Mouse (Mus musculus) stomach, embryonic 15.5 days (tissue): ENCODE measurements around the gene Sgo1. TPM values are rescaled to one million over a fixed set of nuclear protein-coding genes. Genes with fewer than 3 reads are reported as not detected.
"Not testable (repeated sequence)": the region's sequence is repeated elsewhere in the genome, so short reads cannot be mapped to it uniquely, and the experiment has no call there.

Experiments used
- ATAC-seq: fragments of 200-750 bp; cut with Nextera tagmentation; 2 replicates; pipeline ENCODE4 v1.8.0; 2017; ENCODE audit warnings: low read depth, moderate number of reproducible peaks, moderate TSS enrichment; ENCODE audit not compliant: insufficient read depth, low FRiP score
- H3K27ac ChIP-seq: fragments of 300-500 bp; sonication (generic); 2 replicates; pipeline ENCODE4 v1.5.1; 2015; ENCODE audit warnings: mild to moderate bottlenecking, inconsistent platforms
- H3K27me3 ChIP-seq: fragments of 300-500 bp; sonication (generic); replicated peaks from 2 replicates; pipeline ENCODE4 v1.6.1; 2015; ENCODE audit warnings: inconsistent platforms
- H3K36me3 ChIP-seq: fragments of 300-500 bp; sonication (generic); 2 replicates; pipeline ENCODE4 v1.6.1; 2015; ENCODE audit warnings: inconsistent platforms
- H3K4me1 ChIP-seq: fragments of 300-500 bp; sonication (generic); 2 replicates; pipeline ENCODE4 v1.6.1; 2015; ENCODE audit warnings: inconsistent platforms
- H3K4me2 ChIP-seq: fragments of 300-500 bp; sonication (generic); 2 replicates; pipeline ENCODE4 v1.6.1; 2015; ENCODE audit warnings: mild to moderate bottlenecking, inconsistent platforms
- H3K4me3 ChIP-seq: fragments of 300-500 bp; sonication (generic); replicated peaks from 2 replicates; pipeline ENCODE4 v1.5.1; 2015; ENCODE audit warnings: inconsistent platforms
- H3K9ac ChIP-seq: fragments of 300-500 bp; sonication (generic); 2 replicates; pipeline ENCODE4 v1.6.1; 2015; ENCODE audit warnings: inconsistent platforms
- H3K9me3 ChIP-seq: fragments of 300-500 bp; sonication (generic); 2 replicates; pipeline ENCODE4 v1.6.1; 2016; ENCODE audit warnings: inconsistent platforms
- WGBS: fragments of 180-500 bp; shearing (Covaris S2); methylation state at CpG from one replicate; pipeline ENCODE4 v1.1.7; 2015; 5-methylcytosine and 5-hydroxymethylcytosine counted together
- polyA plus RNA-seq: library from polyadenylated mRNA; unstranded; fragments of >200 nt; fragmentation: Nextera tagmentation; extraction: Ambion mirVana; gene quantifications from 2 replicates; pipeline ENCODE4 v1.2.1, GENCODE M21; 2015

The Sgo1 gene
- polyA plus RNA-seq, 1 experiment from 2014 or later, result 32.4 TPM

DNA sequence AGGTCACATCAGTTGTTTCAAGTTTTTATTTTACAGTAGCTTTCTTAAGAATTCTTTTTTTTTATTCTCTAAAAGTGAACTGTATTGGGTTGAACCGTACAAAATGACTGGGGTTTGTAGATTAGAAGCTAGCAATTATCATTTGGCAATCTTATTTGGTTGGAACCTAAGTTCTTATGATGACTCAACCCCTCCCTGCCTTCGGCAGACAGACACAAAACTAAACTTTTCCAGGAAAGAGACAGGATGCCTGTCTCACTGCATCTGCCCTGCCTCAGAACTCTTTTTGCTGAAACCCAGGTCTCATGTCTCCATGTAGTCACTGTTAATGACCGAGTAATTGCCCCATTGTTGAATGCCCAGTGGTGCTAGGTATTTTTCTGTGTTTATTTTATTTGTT, 24.9 kb downstream of the Sgo1 start:
- H3K4me1 ChIP-seq, result no peaks in the 10 kb centered on the region
- no peak overlapping the region for H3K27ac ChIP-seq
- no peaks in the 10 kb centered on the region for H3K9me3 ChIP-seq
- H3K4me2 ChIP-seq, result no peak overlapping the region
- H3K27me3 ChIP-seq, result no peaks in the 10 kb centered on the region
- no peak overlapping the region for H3K4me3 ChIP-seq
- 79% methylated on average over 3 of the region's 3 CpGs for WGBS
- ATAC-seq, result no peak
- no peak overlapping the region for H3K9ac ChIP-seq
- H3K36me3 ChIP-seq, result peaks cover 2% of the 10 kb centered on the region; the same call in 1 of the 2 replicates

DNA sequence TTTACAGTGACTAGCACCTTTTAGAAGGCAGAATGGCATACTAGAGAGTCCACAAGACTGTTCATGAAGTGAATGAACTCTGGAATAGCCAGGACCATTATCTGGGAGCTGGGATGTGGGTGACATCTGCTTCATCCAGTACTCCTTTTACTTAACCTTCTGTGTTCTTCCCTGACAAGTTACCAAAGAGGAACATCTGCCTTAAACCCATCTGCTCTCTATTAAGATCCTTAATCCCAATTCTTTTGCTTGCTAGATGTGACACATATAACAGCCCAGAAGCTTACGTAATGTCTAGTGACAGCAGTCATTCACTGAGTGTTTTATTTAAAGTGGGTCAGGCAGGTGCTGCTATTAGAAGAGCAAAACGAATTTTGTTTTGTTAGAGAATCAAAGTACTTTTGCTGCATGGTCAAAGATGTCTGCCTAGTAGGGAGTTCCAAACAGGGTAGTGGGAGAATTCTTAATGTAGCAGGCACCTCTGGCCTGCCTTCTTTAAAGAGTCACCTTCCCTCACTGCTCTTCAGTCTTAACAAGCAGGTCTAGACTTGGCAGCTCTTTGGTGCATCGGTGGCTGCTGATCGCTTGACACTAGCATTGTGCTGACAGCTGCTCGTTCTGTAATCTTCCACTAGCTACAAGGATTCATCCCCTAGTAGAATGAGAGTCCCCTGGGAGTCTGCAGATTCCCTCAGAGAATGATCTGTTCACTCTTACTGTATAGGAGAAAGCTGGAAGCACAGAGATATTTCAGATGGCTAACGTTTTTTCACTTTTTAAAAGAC, 27.9 kb downstream of the Sgo1 start:
- WGBS, result 86% methylated on average over 6 of the region's 6 CpGs
- no peaks in the 10 kb centered on the region for H3K9me3 ChIP-seq
- no peaks in the 10 kb centered on the region for H3K4me1 ChIP-seq
- H3K27ac ChIP-seq, result no peak overlapping the region
- H3K36me3 ChIP-seq, result no peaks in the 10 kb centered on the region
- no peak overlapping the region for H3K4me2 ChIP-seq
- H3K27me3 ChIP-seq, result no peaks in the 10 kb centered on the region
- no peak overlapping the region for H3K4me3 ChIP-seq
- ATAC-seq, result no peak
- no peak overlapping the region for H3K9ac ChIP-seq

DNA sequence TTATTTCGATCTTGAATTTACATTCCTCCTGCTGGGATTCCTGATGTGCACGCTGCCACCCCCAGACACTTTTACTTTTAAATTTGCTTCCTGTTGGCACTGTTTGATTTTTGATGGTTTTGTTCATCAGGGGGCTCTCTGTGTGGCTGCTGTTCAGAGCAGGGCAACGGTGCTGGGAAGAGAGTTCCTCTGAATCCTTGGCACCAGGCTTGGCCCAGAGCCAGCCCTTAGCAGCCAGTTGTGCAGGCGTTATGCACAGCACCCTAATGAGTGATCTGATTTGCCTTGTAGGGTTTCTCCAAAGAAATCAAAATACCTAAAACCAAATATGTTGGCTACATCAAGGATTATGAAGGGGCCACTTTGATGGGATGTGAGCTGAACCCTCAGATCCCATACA, 29.4 kb downstream of the Sgo1 start:
- ATAC-seq, result no peak

DNA sequence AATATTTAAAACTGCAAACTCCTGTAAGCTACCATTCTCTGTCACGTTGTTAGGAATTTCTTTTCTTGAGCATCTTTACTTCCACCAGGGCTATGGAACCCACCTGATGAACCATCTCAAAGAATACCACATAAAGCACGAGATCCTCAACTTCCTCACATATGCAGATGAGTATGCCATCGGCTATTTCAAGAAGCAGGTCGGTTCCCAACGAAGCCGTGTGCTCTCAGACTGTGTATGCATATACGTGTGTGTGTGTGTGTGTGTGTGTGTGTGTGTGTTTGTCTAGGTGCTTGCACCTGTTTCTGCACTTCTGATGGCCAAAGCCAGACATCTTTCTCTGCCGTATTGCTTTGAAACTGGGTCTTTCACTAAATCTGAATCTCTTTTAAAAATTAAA, 29.9 kb downstream of the Sgo1 start:
- H3K9ac ChIP-seq, result no peak overlapping the region
- H3K9me3 ChIP-seq, result no peaks in the 10 kb centered on the region
- WGBS, result 82% methylated on average over 8 of the region's 8 CpGs
- H3K36me3 ChIP-seq, result no peaks in the 10 kb centered on the region; the same call in 1 of the 2 replicates
- ATAC-seq, result no peak
- no peak overlapping the region for H3K4me3 ChIP-seq
- H3K4me1 ChIP-seq, result no peaks in the 10 kb centered on the region
- H3K27me3 ChIP-seq, result no peaks in the 10 kb centered on the region
- H3K27ac ChIP-seq, result no peak overlapping the region
- no peak overlapping the region for H3K4me2 ChIP-seq

More for the DNA sequence above, 29.4 kb downstream of the Sgo1 start:
- Histone ChIP-seq H3K27me3 (no peaks in the 10 kb centered on the region), H3K36me3 (no peaks in the 10 kb centered on the region; the same call in 1 of the 2 replicates), H3K4me2 (no peak overlapping the region), H3K9ac (no peak overlapping the region), H3K27ac (no peak overlapping the region), H3K4me3 (no peak overlapping the region), H3K4me1 (no peaks in the 10 kb centered on the region), H3K9me3 (no peaks in the 10 kb centered on the region)
- WGBS, result 75% methylated on average over 4 of the region's 4 CpGs

DNA sequence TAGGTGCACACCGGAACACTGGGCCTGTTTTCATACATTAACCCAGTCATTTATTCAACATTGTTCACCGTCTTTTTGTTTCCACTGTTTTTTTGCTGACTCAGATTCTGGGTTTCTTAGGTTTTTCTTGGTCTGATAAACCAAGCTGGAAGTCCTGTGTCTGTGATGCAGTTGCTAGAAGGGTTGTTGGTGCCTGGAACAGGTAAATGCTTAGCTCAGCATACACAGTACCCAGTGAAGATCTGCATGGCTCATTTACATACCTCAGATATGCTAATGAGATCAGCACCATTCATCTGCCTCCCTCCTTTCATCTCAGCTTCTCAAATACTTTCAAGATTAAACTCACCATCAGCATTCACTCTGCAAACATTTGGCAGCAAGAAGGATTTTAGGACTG, 30.5 kb downstream of the Sgo1 start:
- WGBS, result 85% methylated on average over 2 of the region's 2 CpGs

DNA sequence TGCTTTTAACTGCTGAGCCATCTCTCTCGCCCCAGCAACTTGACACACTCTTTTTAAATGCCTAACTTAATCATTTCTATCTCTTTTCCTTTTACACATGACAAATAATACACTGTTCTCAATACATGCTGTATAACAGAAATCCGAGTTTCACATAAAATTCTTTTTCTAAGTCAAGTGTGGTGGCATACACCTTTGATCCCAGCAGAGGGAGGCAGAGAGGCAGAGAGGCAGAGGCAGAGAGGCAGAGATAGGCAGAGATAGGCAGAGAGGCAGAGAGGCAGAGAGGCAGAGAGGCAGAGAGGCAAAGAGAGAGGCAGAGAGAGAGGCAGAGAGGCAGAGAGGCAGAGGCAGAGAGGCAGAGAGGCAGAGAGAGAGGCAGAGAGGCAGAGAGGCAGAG, 31.7 kb downstream of the Sgo1 start:
- H3K4me1 ChIP-seq, H3K9me3 ChIP-seq, ATAC-seq, H3K4me2 ChIP-seq, H3K9ac ChIP-seq, H3K36me3 ChIP-seq, H3K27me3 ChIP-seq, H3K27ac ChIP-seq, H3K4me3 ChIP-seq: not testable (repeated sequence)
- WGBS, result 71% methylated on average over 2 of the region's 2 CpGs

More for the DNA sequence above, 30.5 kb downstream of the Sgo1 start:
- Histone ChIP-seq H3K4me3 (no peak overlapping the region), H3K36me3 (peaks cover under 1% of the 10 kb centered on the region), H3K27ac (no peak overlapping the region), H3K4me1 (no peaks in the 10 kb centered on the region), H3K27me3 (no peaks in the 10 kb centered on the region), H3K4me2 (no peak overlapping the region), H3K9me3 (no peaks in the 10 kb centered on the region), H3K9ac (no peak overlapping the region)
- ATAC-seq, result no peak

DNA sequence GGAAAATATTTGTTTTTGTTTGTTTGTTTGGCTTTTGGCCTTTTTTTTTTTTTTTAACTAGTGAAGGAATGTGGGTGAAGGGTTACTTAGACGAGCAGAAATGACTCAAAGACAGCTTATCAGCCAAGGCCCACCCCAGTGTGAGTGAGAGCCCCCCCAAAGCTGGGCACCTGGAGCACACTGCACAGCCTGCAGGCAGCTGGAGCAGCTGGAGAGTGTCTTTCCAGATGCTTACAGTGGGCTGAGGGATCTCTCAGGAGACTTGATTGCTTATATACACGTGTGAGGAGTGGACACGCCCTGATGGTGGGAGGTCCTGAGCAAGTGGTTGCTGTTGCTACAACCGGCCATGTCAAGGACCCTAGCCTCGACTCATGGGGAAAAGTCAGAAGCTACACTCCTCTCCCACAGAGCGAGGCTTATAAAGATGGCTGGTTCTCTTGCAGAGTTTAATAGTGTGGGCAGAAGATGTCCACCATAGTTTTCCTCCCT, 32.7 kb downstream of the Sgo1 start:
- Histone ChIP-seq H3K4me3 (no peak overlapping the region), H3K27me3 (no peaks in the 10 kb centered on the region), H3K9me3 (no peaks in the 10 kb centered on the region), H3K9ac (no peak overlapping the region), H3K36me3 (peaks cover 4% of the 10 kb centered on the region), H3K27ac (no peak overlapping the region), H3K4me1 (no peaks in the 10 kb centered on the region), H3K4me2 (no peak overlapping the region)
- WGBS, result 46% methylated on average over 6 of the region's 6 CpGs
- ATAC-seq, result no peak; the same call in 1 of the 2 replicates

DNA sequence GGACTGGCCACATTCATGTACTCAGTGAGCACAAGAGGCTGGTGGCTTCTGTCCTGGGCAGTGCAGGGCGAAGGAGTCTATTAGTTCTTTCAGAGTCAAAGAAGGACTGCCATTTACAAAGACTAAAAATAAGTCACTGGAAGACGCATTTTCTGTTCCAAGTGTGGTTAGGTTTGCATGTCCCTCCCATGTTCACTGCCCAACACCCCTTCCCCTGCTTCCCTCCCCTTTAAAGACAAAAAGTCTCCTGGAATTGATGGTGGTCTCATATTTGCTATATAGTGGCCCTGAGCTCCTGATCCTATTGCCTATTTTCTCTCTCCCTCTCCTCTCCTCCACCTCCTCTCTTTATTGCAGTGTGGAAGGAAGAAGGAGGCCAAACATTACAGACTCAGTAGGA, 33.2 kb downstream of the Sgo1 start:
- no peak overlapping the region for H3K9ac ChIP-seq
- peaks cover 4% of the 10 kb centered on the region for H3K36me3 ChIP-seq
- H3K4me2 ChIP-seq, result no peak overlapping the region
- 86% methylated on average over 2 of the region's 2 CpGs for WGBS
- no peak for ATAC-seq
- no peaks in the 10 kb centered on the region for H3K9me3 ChIP-seq
- no peaks in the 10 kb centered on the region for H3K4me1 ChIP-seq
- H3K27ac ChIP-seq, result no peak overlapping the region
- H3K27me3 ChIP-seq, result no peaks in the 10 kb centered on the region
- H3K4me3 ChIP-seq, result no peak overlapping the region

DNA sequence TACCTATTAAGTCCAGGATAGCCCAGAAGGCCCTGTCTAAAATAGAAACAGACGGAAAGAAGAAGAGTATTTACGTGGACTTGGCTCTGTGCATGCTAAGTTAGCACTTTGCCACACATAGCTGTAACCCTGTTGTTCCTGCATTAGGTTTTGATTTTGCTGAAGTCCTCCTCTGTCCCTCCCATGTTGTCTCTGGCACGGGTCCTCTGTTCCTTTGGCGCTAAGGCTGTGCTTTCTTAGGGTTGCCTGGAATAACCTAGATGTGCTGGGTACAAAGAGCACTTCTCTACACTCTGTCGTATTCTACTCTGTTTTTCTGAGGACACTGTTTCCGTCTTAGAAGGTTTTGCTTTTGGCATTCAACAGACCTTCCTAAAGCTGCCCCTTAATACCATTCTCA, 34.1 kb downstream of the Sgo1 start:
- no peaks in the 10 kb centered on the region for H3K4me1 ChIP-seq
- peaks cover 4% of the 10 kb centered on the region for H3K36me3 ChIP-seq
- WGBS, result 92% methylated on average over 6 of the region's 6 CpGs
- no peak overlapping the region for H3K27ac ChIP-seq
- H3K9ac ChIP-seq, result no peak overlapping the region
- no peaks in the 10 kb centered on the region for H3K9me3 ChIP-seq
- H3K4me3 ChIP-seq, result no peak overlapping the region
- no peak overlapping the region for H3K4me2 ChIP-seq
- no peaks in the 10 kb centered on the region for H3K27me3 ChIP-seq
- no peak for ATAC-seq

DNA sequence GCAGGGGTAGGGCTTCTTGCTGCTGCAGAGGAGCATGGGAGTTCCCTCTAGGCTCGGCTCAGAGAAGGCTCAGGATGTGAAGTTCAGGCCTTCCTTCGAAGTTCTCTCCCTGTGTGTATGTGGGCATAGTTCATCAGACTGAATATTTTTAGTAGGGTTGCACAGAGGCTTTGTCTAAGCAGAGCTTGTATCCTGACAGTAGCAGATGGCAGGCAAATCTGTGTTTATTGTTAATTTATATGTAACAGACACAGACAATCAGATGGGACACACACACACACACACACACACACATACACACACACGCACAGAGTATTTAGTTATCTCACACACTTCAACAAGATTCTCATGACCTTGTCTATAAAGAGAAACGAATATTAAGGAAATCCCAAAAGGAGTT, 34.5 kb downstream of the Sgo1 start:
- H3K9ac ChIP-seq, result no peak overlapping the region
- no peaks in the 10 kb centered on the region for H3K9me3 ChIP-seq
- no peaks in the 10 kb centered on the region for H3K4me1 ChIP-seq
- WGBS, result 86% methylated on average over 4 of the region's 4 CpGs
- ATAC-seq, result no peak
- no peak overlapping the region for H3K4me3 ChIP-seq
- H3K36me3 ChIP-seq, result peaks cover 4% of the 10 kb centered on the region
- H3K27me3 ChIP-seq, result no peaks in the 10 kb centered on the region
- no peak overlapping the region for H3K27ac ChIP-seq
- H3K4me2 ChIP-seq, result no peak overlapping the region

DNA sequence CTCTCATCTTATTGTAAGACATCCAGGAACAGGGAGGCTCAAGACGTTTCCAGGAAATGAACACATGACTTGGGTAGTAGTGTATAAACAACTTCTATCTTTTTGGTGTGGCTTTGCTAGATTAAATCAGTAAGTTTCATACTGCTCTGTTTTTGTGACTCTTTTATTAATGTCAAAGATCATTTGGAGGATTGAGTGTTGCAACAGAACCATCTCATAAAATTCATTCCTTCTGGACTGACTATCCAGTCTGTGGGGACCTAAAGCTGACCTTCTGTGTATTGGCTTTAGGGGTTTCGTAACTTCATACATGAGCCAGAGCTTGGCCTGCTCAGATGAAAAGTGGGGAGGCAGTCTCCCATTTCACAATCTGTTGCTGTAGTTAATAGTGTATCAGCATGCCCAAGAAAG, 38.9 kb downstream of the Sgo1 start:
- H3K4me1 ChIP-seq, result no peaks in the 10 kb centered on the region
- H3K27me3 ChIP-seq, result no peaks in the 10 kb centered on the region
- WGBS, result 78% methylated on average over 2 of the region's 2 CpGs
- no peak overlapping the region for H3K27ac ChIP-seq
- H3K4me2 ChIP-seq, result no peak overlapping the region
- ATAC-seq, result no peak
- H3K9me3 ChIP-seq, result no peaks in the 10 kb centered on the region
- no peak overlapping the region for H3K9ac ChIP-seq
- no peak overlapping the region for H3K4me3 ChIP-seq
- H3K36me3 ChIP-seq, result peaks cover 8% of the 10 kb centered on the region

DNA sequence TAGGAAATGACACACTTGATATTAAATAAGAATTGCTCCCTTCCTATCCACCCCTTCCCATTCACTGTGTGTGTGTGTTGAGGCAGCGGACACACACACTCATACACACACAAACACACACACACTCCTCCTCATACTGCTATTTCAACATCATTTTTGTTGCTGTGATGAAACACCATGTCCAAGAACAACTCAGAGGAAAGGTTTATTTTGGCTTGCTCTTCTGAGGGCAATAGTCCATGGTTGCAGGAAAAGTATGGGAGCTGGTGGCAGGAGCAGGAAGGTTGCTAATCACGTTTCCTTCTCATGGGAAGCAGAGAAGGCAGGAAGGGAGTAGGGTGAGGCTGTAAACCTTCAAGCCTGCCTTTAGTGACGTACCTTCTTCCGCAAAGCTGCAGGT, 45.8 kb downstream of the Sgo1 start:
- WGBS, result 81% methylated on average over 4 of the region's 4 CpGs
- peaks cover 9% of the 10 kb centered on the region for H3K36me3 ChIP-seq

More for the DNA sequence above, 45.8 kb downstream of the Sgo1 start:
- H3K9ac ChIP-seq, result no peak overlapping the region
- no peaks in the 10 kb centered on the region for H3K4me1 ChIP-seq
- ATAC-seq, result no peak
- no peaks in the 10 kb centered on the region for H3K27me3 ChIP-seq
- H3K27ac ChIP-seq, result no peak overlapping the region
- H3K4me3 ChIP-seq, result no peak overlapping the region
- H3K4me2 ChIP-seq, result no peak overlapping the region
- H3K9me3 ChIP-seq, result no peaks in the 10 kb centered on the region
